Mouse (Mus musculus): ENCODE data around the gene Gm17720.

Gene Gm17720

GRCm38 (mm10) chr8:110102653-110103052 lies at the start of gene Gm17720:
Gene Gm17720 (minus strand): TSS chr8:110102753.
- peak in 1 of 2 experiments; percentile 7 for DNase-seq

- DNase-seq: peak; percentile 65 to 71
Observed at GRCm38 (mm10) chr8:110145538-110145937, 43.0 kb upstream of the Gm17720 start.

GRCm38 (mm10) chr8:110140770-110141169 lies 38.2 kb upstream of the Gm17720 start:
- no peak for DNase-seq

GRCm38 (mm10) chr8:110140156-110140555 lies 37.6 kb upstream of the Gm17720 start:
- no peak for DNase-seq

- DNase-seq: no peak
Observed at GRCm38 (mm10) chr8:110135515-110135914, 33.0 kb upstream of the Gm17720 start.

- DNase-seq: no peak
Observed at GRCm38 (mm10) chr8:110134236-110134635, 31.7 kb upstream of the Gm17720 start.

GRCm38 (mm10) chr8:110130537-110130936 lies 28.0 kb upstream of the Gm17720 start:
- DNase-seq: peak; percentile 88 to 90

- DNase-seq: peak; percentile 41 to 46
Observed at GRCm38 (mm10) chr8:110119715-110120114, 17.2 kb upstream of the Gm17720 start.

- DNase-seq: no peak
Observed at GRCm38 (mm10) chr8:110101676-110102075, 877 bp downstream of the Gm17720 start.

GRCm38 (mm10) chr8:110100907-110101306 lies 1.6 kb downstream of the Gm17720 start, which contains the start of gene Gm21964:
Gene Gm21964 (plus strand): TSS chr8:110101207.
- no peak for DNase-seq

GRCm38 (mm10) chr8:110091869-110092268 lies 10.7 kb downstream of the Gm17720 start:
- peak; percentile 17 to 26 for DNase-seq

GRCm38 (mm10) chr8:110082416-110083105 lies 20.0 kb downstream of the Gm17720 start:
- DNase-seq: no peak

- DNase-seq: peak; percentile 73 to 82
Observed at GRCm38 (mm10) chr8:110079282-110080221, 23.0 kb downstream of the Gm17720 start, which contains the start of gene Zfp612. Gene Zfp612 (plus strand): TSS chr8:110079746.

- DNase-seq: no peak
Observed at GRCm38 (mm10) chr8:110074496-110074895, 28.1 kb downstream of the Gm17720 start.

- peak; percentile 80 to 83 for DNase-seq
Observed at GRCm38 (mm10) chr8:110071600-110071999, 31.0 kb downstream of the Gm17720 start.

- DNase-seq: no peak
Observed at GRCm38 (mm10) chr8:110069706-110070105, 32.8 kb downstream of the Gm17720 start.

GRCm38 (mm10) chr8:110065676-110066075 lies 36.9 kb downstream of the Gm17720 start:
- DNase-seq: no peak

- no peak for DNase-seq
Observed at GRCm38 (mm10) chr8:110064606-110065365, 37.8 kb downstream of the Gm17720 start.

GRCm38 (mm10) chr8:110064161-110064560 lies 38.4 kb downstream of the Gm17720 start:
- DNase-seq: no peak

- DNase-seq: no peak
Observed at GRCm38 (mm10) chr8:110058207-110058606, 44.3 kb downstream of the Gm17720 start.

GRCm38 (mm10) chr8:110051208-110051607 lies 51.3 kb downstream of the Gm17720 start:
- no peak for DNase-seq

GRCm38 (mm10) chr8:110040509-110040908 lies 62.0 kb downstream of the Gm17720 start:
- no peak for DNase-seq

- DNase-seq: no peak
Observed at GRCm38 (mm10) chr8:110039659-110040058, 62.9 kb downstream of the Gm17720 start, which contains the start of gene Chst4. Gene Chst4 (minus strand): TSS chr8:110039740.
